Mouse (Mus musculus) left cerebral cortex, postnatal 36 days (tissue): ENCODE results near the gene 4933402D24Rik. TPM values are rescaled to one million over a fixed set of nuclear protein-coding genes. Genes with fewer than 3 reads are reported as not detected.

Source experiments
- total RNA-seq, 2 experiments: library from RNA; stranded (reverse); gene quantifications; 2 replicates each; pipeline ENCODE4 v1.2.3; 2021

Gene 4933402D24Rik
- total RNA-seq, 2 experiments from 2014 or later, result 0.23 to 0.25 TPM

Other genes with a start within 250 kb of the 4933402D24Rik start
- under 1 TPM in 1 of 2 experiments, not detected in 1; 0.86 TPM for gene Gm39653, start 153.3 kb downstream of the 4933402D24Rik start, total RNA-seq
- under 1 TPM in 1 of 2 experiments, not detected in 1; 0.20 TPM for gene Dytn, start 82.3 kb downstream of the 4933402D24Rik start, total RNA-seq
- 1 to 10 TPM in 1 of 2 experiments, under 1 TPM in 1; 0.72 to 1.1 TPM for gene Mdh1b, start 38.9 kb downstream of the 4933402D24Rik start, total RNA-seq
- 10 to 100 TPM; 18.4 to 20.7 TPM for gene Fastkd2, start 38.7 kb downstream of the 4933402D24Rik start, total RNA-seq